Mouse (Mus musculus): ENCODE data around the gene Wtap.
"Not testable (repeated sequence)": the region's sequence is repeated elsewhere in the genome, so short reads cannot be mapped to it uniquely, and the experiment has no call there.

Gene Wtap

DNA sequence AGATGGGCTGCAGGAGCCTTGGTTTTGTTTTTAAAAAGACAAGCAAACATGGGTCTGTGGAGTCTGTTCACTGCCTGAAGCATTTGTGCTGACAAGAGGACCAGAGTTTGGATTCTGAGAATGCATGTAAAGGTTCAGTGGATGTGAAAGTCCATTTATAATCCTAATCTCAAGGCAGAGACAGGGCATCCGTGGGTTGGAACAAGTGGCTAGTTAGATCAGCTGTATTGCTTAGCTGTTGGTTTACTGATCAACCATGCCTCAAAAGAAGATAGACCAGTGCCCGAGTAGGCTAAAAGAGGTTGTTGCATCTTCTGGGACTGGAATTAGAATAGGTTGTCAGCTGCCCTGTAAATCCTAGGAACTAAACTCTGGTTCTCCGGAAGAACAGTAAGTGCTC, 30.5 kb downstream of the Wtap start:
- DNase-seq (ENCODE audit: low read depth, low spot score): no peak

GRCm38 (mm10) chr17:12960331-12960873, 33.6 kb downstream of the Wtap start, which contains the start of gene Acat2:
Acat2 (minus strand) TSS chr17:12960747.
- DNase-seq (ENCODE audit: low read depth, low spot score): peak; percentile 95

GRCm38 (mm10) chr17:12959377-12959776, 34.6 kb downstream of the Wtap start:
- DNase-seq (ENCODE audit: low read depth, low spot score): not testable (repeated sequence)

DNA sequence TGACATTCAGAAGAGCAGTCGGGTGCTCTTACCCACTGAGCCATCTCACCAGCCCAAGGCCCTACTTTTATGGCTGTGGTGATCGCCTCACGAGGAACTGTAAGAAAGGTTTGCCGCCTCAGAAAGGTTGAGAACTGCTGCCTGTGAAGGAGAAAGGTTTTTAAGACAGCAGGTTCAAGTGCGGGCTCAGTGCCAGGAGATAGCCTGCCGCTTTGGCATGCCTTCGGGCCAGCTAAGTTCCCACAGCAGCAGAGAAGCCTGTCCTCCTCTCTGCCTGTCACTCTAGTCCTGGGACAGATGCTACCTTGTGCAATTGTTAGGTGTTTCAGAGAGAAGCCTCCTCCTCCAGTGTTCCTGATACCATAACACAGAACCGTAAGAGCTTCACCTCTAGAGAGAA, 37.3 kb downstream of the Wtap start:
- DNase-seq (ENCODE audit: low read depth, low spot score): no peak

DNA sequence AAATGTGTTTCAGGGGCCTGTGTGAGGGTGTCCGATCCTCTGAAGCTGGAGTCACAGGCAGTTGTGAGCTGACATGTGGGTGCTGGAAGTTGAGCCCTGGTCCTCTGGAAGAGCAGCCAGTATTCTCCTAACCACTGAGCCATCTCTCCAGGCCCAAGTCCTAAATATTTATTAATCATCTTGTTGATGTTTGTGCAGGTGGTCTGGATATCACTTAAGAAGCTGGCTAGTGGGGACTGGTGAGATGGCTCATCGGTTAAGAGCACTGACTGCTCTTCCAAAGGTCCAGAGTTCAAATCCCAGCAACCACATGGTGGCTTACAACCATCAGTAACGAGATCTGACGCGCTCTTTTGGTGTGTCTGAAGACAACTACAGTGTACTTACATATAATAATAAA, 44.3 kb downstream of the Wtap start:
- DNase-seq (ENCODE audit: low read depth, low spot score): no peak

DNA sequence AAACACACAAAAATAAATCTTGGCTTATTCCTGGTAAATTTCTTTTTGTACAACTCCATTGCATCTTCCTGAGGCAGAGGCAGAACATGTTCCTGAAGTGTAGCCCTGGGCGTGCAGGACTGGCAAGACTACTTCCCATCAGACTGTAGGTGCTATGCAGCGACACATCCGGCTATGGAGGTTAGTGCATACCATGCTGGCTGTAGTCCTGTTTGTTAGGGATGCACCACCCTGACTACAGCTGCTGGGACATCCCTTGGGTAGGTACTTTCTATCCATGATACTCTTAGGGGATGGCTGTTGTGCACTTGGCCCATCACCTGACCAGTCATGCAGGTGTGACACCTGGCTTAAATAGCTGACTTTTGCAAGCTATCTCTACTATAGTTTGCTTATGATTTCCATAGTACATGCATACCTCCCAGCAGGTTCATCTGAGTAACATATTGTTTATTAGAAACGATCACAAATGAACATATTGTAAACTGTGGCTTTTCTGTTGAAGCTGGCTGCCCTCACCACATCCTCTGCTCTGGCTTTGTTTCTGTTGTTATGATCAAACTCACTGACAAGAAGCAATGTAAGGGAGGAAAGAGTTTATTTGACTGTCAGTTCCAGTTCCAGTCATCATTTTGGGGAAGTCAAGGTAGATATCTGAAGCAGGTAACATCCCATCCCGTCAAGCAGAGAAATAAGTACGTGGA, 51.4 kb downstream of the Wtap start:
- DNase-seq (ENCODE audit: low read depth, low spot score): no peak

- DNase-seq (ENCODE audit: low read depth, low spot score): no peak
Observed at GRCm38 (mm10) chr17:12941543-12942260, 52.3 kb downstream of the Wtap start.

GRCm38 (mm10) chr17:12940151-12940805, 53.7 kb downstream of the Wtap start, which contains the start of gene Acat3:
Acat3 (minus strand) TSS chr17:12940600.
- DNase-seq (ENCODE audit: low read depth, low spot score): no peak

- not testable (repeated sequence) for DNase-seq (ENCODE audit: low read depth, low spot score)
Observed at GRCm38 (mm10) chr17:12939377-12940148, 54.4 kb downstream of the Wtap start.

DNA sequence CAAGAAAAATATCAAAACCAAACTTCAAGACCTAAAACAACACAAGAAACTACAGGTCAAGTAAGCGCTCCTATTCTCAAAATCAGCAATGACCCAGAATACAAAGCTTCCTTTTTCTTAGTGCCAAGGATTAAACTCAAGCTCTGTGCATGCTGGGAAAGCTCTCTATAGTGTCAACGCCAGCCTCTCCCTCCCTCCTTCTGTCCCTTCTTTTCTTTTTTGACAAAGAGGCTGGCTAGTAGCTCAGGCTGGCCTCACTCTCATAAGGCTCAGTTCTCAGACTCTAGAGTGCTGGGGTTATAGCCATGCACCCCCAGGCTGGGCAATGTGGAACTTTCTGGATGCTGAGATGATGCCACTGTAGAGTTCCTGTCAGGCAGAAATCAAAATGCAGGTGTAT, 55.9 kb downstream of the Wtap start:
- DNase-seq (ENCODE audit: low read depth, low spot score): no peak

DNA sequence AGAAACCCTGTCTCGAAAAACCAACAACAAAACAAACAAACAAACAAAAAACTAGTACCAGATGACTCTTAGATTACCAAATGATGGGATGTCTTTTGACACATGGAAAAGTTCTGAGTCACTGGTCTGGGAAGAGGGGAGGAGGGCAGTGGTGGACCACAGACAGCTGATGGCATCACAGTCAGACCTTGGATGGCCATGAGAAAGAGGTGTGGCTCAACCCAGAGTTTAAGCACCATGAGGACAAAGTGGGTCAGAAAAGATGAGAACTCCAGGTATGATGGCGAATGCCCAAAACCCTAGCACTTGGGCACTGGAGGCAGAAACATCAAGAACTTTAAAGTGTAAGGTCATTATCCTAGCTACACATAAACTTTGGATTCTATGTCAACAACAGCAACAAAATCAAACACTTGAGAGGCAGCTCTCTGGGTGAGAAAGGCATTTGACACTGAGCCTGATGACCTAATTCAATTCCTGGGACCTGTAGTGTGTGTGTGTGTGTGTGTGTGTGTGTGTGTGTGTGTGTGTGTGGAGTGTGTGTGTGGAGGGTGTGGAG, 56.5 kb downstream of the Wtap start:
- DNase-seq (ENCODE audit: low read depth, low spot score): no peak

- DNase-seq (ENCODE audit: low read depth, low spot score): no peak
Observed at GRCm38 (mm10) chr17:12935719-12936118, 58.2 kb downstream of the Wtap start.

- not testable (repeated sequence) for DNase-seq (ENCODE audit: low read depth, low spot score)
Observed at GRCm38 (mm10) chr17:12931576-12931975, 62.4 kb downstream of the Wtap start.

DNA sequence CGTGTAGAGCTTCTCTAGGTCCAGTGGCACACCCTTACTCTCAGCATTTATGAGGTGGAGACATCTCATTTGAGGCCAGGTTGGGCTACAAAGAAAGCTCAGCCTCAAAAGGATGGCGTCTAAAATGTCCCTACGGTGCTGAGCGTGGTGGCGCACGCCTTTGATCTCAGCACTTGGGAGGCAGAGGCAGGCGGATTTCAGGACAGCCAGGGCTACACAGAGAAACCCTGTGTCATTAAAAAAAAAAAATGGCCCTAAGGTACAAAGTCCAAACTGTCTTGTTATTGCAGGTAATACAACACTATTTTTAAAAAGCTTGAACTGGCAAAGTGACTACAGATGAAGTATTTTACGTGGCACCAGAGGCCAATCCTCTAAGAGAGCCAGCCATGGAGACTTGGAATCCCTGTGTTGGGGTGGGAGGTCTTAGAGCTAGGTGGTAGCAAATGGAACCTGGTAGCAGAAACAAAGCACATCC, 68.2 kb downstream of the Wtap start:
- DNase-seq (ENCODE audit: low read depth, low spot score): no peak

DNA sequence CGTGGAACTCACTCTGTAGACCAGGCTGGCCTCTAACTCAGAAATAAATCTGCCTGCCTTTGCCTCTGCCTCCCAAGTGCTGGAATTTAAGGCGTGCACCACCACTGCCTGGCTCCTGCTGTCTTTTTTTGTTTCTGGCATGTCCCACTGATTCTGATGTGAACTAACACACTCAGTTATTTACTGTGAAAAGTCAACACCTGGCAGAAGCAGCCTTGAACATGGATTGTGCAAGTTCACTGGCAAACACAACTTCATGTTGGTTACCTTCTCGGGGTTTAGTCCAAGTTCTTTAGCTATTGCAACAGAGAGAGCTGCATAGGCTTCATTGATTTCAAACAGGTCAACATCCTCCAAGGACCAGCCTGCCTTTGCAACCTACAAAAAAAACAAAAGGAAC, 69.0 kb downstream of the Wtap start:
- no peak for DNase-seq (ENCODE audit: low read depth, low spot score)

- no peak for DNase-seq (ENCODE audit: low read depth, low spot score)
Observed at GRCm38 (mm10) chr17:12921073-12921472, 72.9 kb downstream of the Wtap start.
